Mouse (Mus musculus) kidney, embryonic 14.5 days (tissue): ENCODE data around the gene Phactr1. TPM values are rescaled to one million over a fixed set of nuclear protein-coding genes. Genes with fewer than 3 reads are reported as not detected.

ENCODE experiments used
- ATAC-seq: fragments of 200-750 bp; cut with Nextera tagmentation; 2 replicates; pipeline ENCODE4 v1.8.0; 2017; ENCODE audit warnings: moderate number of reproducible peaks, mild to moderate bottlenecking, moderate TSS enrichment, moderate library complexity; ENCODE audit not compliant: low FRiP score, low TSS enrichment
- H3K27ac ChIP-seq: fragments of 300-500 bp; sonication (generic); 2 replicates; pipeline ENCODE4 v1.5.1; 2014; ENCODE audit warnings: low read depth, mild to moderate bottlenecking, low read length, moderate library complexity, mixed read lengths
- H3K27me3 ChIP-seq: fragments of 300-500 bp; sonication (generic); 2 replicates; pipeline ENCODE4 v1.6.1; 2014; ENCODE audit warnings: mild to moderate bottlenecking, low read length; ENCODE audit not compliant: control insufficient read depth, insufficient read depth
- H3K36me3 ChIP-seq: fragments of 300-500 bp; sonication (generic); 2 replicates; pipeline ENCODE4 v1.6.1; 2014; ENCODE audit warnings: low read length, mixed read lengths; ENCODE audit not compliant: control insufficient read depth, insufficient read depth
- H3K4me1 ChIP-seq: fragments of 300-500 bp; sonication (generic); 2 replicates; pipeline ENCODE4 v1.6.1; 2014; ENCODE audit warnings: low read length, mixed read lengths; ENCODE audit not compliant: control insufficient read depth, insufficient read depth
- H3K4me2 ChIP-seq: fragments of 300-500 bp; sonication (generic); replicated peaks from 2 replicates; pipeline ENCODE4 v1.6.1; 2014; ENCODE audit warnings: low read depth, mild to moderate bottlenecking, low read length
- H3K4me3 ChIP-seq: fragments of 300-500 bp; sonication (generic); 2 replicates; pipeline ENCODE4 v1.5.1; 2014; ENCODE audit warnings: mild to moderate bottlenecking, low read length
- H3K9ac ChIP-seq: fragments of 300-500 bp; sonication (generic); 2 replicates; pipeline ENCODE4 v1.6.1; 2014; ENCODE audit warnings: low read depth, mild to moderate bottlenecking, low read length, moderate library complexity
- H3K9me3 ChIP-seq: fragments of 300-500 bp; sonication (generic); 2 replicates; pipeline ENCODE4 v1.6.1; 2016; ENCODE audit warnings: low read length; ENCODE audit not compliant: control insufficient read depth
- WGBS: fragments of 180-500 bp; shearing (Covaris S2); extraction: QIAGEN DNeasy Blood & Tissue Kit; methylation state at CpG from one replicate; pipeline ENCODE4 v1.1.7; 2014; 5-methylcytosine and 5-hydroxymethylcytosine counted together
- polyA plus RNA-seq: library from polyadenylated mRNA; unstranded; fragments of >200 nt; fragmentation: Nextera tagmentation; extraction: Ambion mirVana; gene quantifications from 2 replicates; pipeline ENCODE4 v1.2.1, GENCODE M21; 2014

Gene Phactr1
- polyA plus RNA-seq, 1 experiment from 2014 or later: 26.6 TPM

GRCm38 (mm10) chr13:42823875-42824274 is 143.5 kb downstream of the Phactr1 start:
- no peak overlapping the region for H3K27ac ChIP-seq
- no peak overlapping the region for H3K4me2 ChIP-seq
- ATAC-seq: no peak
- H3K9ac ChIP-seq: no peak overlapping the region
- no peak overlapping the region for H3K4me3 ChIP-seq
- WGBS: 86% methylated on average over 7 of the region's 7 CpGs
- H3K36me3 ChIP-seq: no peaks in the 10 kb centered on the region
- peaks cover 20% of the 10 kb centered on the region for H3K4me1 ChIP-seq
- H3K27me3 ChIP-seq: no peaks in the 10 kb centered on the region
- 0 out of 2 replicates have a peak, but pooled peaks cover 3% of the 10 kb centered on the region for H3K9me3 ChIP-seq

GRCm38 (mm10) chr13:42826602-42827001 is 146.2 kb downstream of the Phactr1 start:
- no peaks in the 10 kb centered on the region for H3K36me3 ChIP-seq
- WGBS: 64% methylated on average over 8 of the region's 8 CpGs
- no peak overlapping the region for H3K27ac ChIP-seq
- ATAC-seq: no peak
- no peak overlapping the region for H3K9ac ChIP-seq
- peaks cover 19% of the 10 kb centered on the region for H3K4me1 ChIP-seq
- H3K27me3 ChIP-seq: no peaks in the 10 kb centered on the region
- 0 out of 2 replicates have a peak, but pooled peaks cover 3% of the 10 kb centered on the region for H3K9me3 ChIP-seq
- no peak overlapping the region for H3K4me2 ChIP-seq
- H3K4me3 ChIP-seq: no peak overlapping the region

DNA sequence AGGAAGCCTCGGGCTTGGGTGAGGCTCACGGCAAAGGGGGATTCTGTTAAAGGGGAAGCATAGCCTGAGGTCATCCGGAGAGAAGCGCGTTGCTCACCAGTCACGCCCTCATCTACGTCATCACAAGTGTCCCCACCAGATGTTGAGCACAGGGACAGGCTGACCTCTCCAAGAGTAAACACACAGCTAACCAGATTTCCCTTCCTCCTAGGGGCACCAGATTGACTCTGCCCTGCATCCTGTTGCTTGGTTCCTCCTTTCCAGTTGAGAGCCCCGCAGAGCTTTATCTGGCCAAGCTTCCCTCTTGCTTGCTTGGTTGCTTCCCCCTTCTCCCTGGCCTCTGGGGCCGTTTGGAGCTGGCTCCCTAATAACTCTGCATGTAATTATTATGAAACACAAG is 148.6 kb downstream of the Phactr1 start:
- H3K4me3 ChIP-seq: no peak overlapping the region
- H3K36me3 ChIP-seq: no peaks in the 10 kb centered on the region
- H3K27me3 ChIP-seq: no peaks in the 10 kb centered on the region
- H3K4me1 ChIP-seq: peaks cover 10% of the 10 kb centered on the region
- peak overlapping the region; percentile 11; the same call in 1 of the 2 replicates for H3K4me2 ChIP-seq
- 0 out of 2 replicates have a peak, but pooled peaks cover 3% of the 10 kb centered on the region for H3K9me3 ChIP-seq
- WGBS: 37% methylated on average over 9 of the region's 9 CpGs
- H3K27ac ChIP-seq: peak overlapping the region; percentile 14; the same call in 1 of the 2 replicates
- no peak overlapping the region for H3K9ac ChIP-seq
- peak; percentile 77 for ATAC-seq

GRCm38 (mm10) chr13:42835441-42835840 is 155.0 kb downstream of the Phactr1 start:
- Histone ChIP-seq H3K4me2 (no peak overlapping the region), H3K4me1 (no peaks in the 10 kb centered on the region), H3K9ac (no peak overlapping the region), H3K9me3 (no peaks in the 10 kb centered on the region), H3K36me3 (no peaks in the 10 kb centered on the region), H3K4me3 (no peak overlapping the region), H3K27ac (no peak overlapping the region), H3K27me3 (no peaks in the 10 kb centered on the region)
- 0 out of 2 replicates have a peak, but pooled peaks have one; percentile 28 for ATAC-seq
- WGBS: 46% methylated on average over 2 of the region's 2 CpGs

GRCm38 (mm10) chr13:42839358-42839757 is 158.9 kb downstream of the Phactr1 start:
- no peak for ATAC-seq
- Histone ChIP-seq H3K27me3 (no peaks in the 10 kb centered on the region), H3K27ac (no peak overlapping the region), H3K4me2 (no peak overlapping the region), H3K9me3 (no peaks in the 10 kb centered on the region), H3K4me1 (no peaks in the 10 kb centered on the region), H3K9ac (no peak overlapping the region), H3K36me3 (no peaks in the 10 kb centered on the region), H3K4me3 (no peak overlapping the region)
- 75% methylated on average over 2 of the region's 2 CpGs for WGBS

- Histone ChIP-seq H3K36me3 (no peaks in the 10 kb centered on the region), H3K27me3 (no peaks in the 10 kb centered on the region), H3K9ac (no peak overlapping the region), H3K27ac (no peak overlapping the region), H3K4me2 (no peak overlapping the region), H3K4me1 (peaks cover 3% of the 10 kb centered on the region; the same call in 1 of the 2 replicates), H3K4me3 (no peak overlapping the region), H3K9me3 (no peaks in the 10 kb centered on the region)
- WGBS: 59% methylated on average over 10 of the region's 10 CpGs
- ATAC-seq: no peak
These were observed 171.7 kb downstream of the Phactr1 start for GRCm38 (mm10) chr13:42852086-42852485.

DNA sequence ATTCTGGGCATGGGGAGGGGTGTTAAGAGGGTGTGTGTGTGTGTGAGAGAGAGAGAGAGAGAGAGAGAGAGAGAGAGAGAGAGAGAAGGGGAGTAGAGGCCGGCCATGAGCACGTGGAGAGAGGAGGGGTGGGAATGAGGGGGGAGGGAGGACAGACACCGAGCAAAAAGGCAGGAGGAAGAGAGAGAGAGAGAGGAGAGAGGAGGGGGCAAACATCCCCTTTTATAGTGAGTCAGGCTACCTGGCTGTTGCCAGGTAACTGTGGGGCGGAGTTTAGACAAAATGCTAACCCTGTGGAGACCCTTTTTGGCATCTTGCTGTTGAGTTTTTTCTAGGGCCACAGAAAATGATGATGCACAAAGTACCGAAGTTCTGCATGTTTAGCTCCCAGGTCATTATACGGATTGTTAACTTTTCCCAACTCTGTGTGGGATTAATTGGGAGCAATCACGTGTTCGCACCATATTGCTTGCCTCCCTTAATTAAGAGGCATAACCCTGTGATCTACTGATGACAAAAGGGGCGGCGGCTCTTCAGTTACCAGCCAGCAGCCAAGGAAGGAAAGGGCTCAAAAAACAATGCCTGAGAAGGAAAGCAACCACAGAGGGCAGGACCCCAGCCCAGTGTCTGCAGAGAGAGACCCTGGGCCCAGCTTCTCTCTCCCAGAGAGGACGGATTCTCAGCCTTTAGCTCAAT is 173.6 kb downstream of the Phactr1 start:
- no peak overlapping the region for H3K27ac ChIP-seq
- no peak overlapping the region for H3K4me3 ChIP-seq
- no peak overlapping the region for H3K4me2 ChIP-seq
- H3K36me3 ChIP-seq: no peaks in the 10 kb centered on the region
- ATAC-seq: peak; percentile 79
- H3K27me3 ChIP-seq: no peaks in the 10 kb centered on the region
- WGBS: 11% methylated on average over 11 of the region's 11 CpGs
- H3K9ac ChIP-seq: no peak overlapping the region
- peaks cover 3% of the 10 kb centered on the region; the same call in 1 of the 2 replicates for H3K4me1 ChIP-seq
- H3K9me3 ChIP-seq: no peaks in the 10 kb centered on the region

GRCm38 (mm10) chr13:42866162-42866941 is 185.9 kb downstream of the Phactr1 start:
- Histone ChIP-seq H3K4me1 (peaks cover 5% of the 10 kb centered on the region; the same call in 1 of the 2 replicates), H3K27ac (no peak overlapping the region), H3K9ac (peak overlapping the region; percentile 56; the same call in 1 of the 2 replicates), H3K36me3 (no peaks in the 10 kb centered on the region), H3K4me2 (peak overlapping the region; percentile 75), H3K9me3 (no peaks in the 10 kb centered on the region), H3K4me3 (peak overlapping the region; percentile 46), H3K27me3 (no peaks in the 10 kb centered on the region)
- whole genome bisulfite sequencing: 6% methylated on average over 21 of the region's 21 CpGs
- peak; percentile 66 for ATAC-seq

- Histone ChIP-seq H3K36me3 (no peaks in the 10 kb centered on the region), H3K4me2 (peak overlapping the region; percentile 75), H3K27ac (no peak overlapping the region), H3K9ac (peak overlapping the region; percentile 44; the same call in 1 of the 2 replicates), H3K4me3 (peak overlapping the region; percentile 46), H3K9me3 (no peaks in the 10 kb centered on the region), H3K4me1 (peaks cover 5% of the 10 kb centered on the region; the same call in 1 of the 2 replicates), H3K27me3 (no peaks in the 10 kb centered on the region)
- no peak for ATAC-seq
- 45% methylated on average over 6 of the region's 6 CpGs for whole genome bisulfite sequencing
These were observed 186.6 kb downstream of the Phactr1 start for GRCm38 (mm10) chr13:42867026-42867425.
